Mouse (Mus musculus): ENCODE data around the gene Syna.

GRCm38 (mm10) chr5:134531585-134531984 is 28.4 kb downstream of the Syna start:
- TF ChIP-seq CTCF (conservative IDR thresholded peaks at IDR 0.05; ENCODE audit: low read length) (no peak), POU5F1 (IDR thresholded peaks at IDR 0.05; ENCODE audit: borderline replicate concordance, low read length) (no peak)

All from E14TG2a.4 (cell line).